Mouse (Mus musculus): ENCODE results near the gene Hspb1.

GRCm38 (mm10) chr5:135916051-135916565, 28.4 kb downstream of the Hspb1 start:
- TF ChIP-seq CTCF (conservative IDR thresholded peaks at IDR 0.05; ENCODE audit: low read length): no peak
- TF ChIP-seq NANOG (IDR thresholded peaks at IDR 0.05; ENCODE audit: borderline replicate concordance, low read length): no peak
- TF ChIP-seq POU5F1 (IDR thresholded peaks at IDR 0.05; ENCODE audit: borderline replicate concordance, low read length): no peak
